Mouse (Mus musculus) gastrocnemius, adult 2 months (tissue): ENCODE data around the gene Gm21738. TPM values are rescaled to one million over a fixed set of nuclear protein-coding genes. Genes with fewer than 3 reads are reported as not detected.
"Not testable (repeated sequence)": the region's sequence is repeated elsewhere in the genome, so short reads cannot be mapped to it uniquely, and the experiment has no call there.

Source experiments
- DNase-seq: peaks from one replicate; pipeline ENCODE4 v3.0.0; 2022
- H3K27ac ChIP-seq: fragments of 200-600 bp; 2 replicates; pipeline ENCODE4 v1.8.1; 2022; ENCODE audit warnings: mild to moderate bottlenecking
- H3K4me3 ChIP-seq: fragments of 200-600 bp; 2 replicates; pipeline ENCODE4 v1.8.1; 2022; ENCODE audit warnings: mild to moderate bottlenecking, moderate library complexity
- intact Hi-C: fragments of 180-260 bp; cut with DNase I; formaldehyde crosslinking; loops from one replicate; pipeline ENCODE4 v1.15.1; 2025
- long read RNA-seq, 2 experiments: library from polyadenylated mRNA; stranded (forward); transcript quantifications; one replicate each; pipeline ENCODE4 v2.0.0; 2021
- total RNA-seq, 2 experiments: library from RNA; stranded (reverse); gene quantifications; 2 replicates each; pipeline ENCODE4 v1.2.3; 2021

Gm21738 gene
- not detected for total RNA-seq
- long read RNA-seq, experiment 1 = 0 reads
- long read RNA-seq, experiment 2 = 0 reads

DNA sequence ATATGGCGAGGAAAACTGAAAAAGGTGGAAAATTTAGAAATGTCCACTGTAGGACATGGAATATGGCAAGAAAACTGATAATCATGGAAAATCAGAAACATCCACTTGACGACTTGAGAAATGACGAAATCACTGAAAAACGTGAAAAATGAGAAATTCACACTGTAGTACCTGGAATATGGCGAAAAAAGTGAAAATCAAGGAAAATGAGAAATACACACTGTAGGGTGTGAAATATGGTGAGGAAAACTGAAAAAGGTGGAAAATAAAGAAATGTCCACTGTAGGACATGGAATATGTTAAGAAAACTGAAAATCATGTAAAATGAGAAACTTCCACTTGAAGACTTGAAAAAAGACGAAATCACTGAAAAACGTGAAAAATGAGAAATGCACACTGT, at the start of gene Gm21738:
Gm21738 (minus strand) TSS at position 101 of the 400 bp plus-strand sequence.
- intact Hi-C loops, DNase-seq, H3K4me3 ChIP-seq: not testable (repeated sequence)

DNA sequence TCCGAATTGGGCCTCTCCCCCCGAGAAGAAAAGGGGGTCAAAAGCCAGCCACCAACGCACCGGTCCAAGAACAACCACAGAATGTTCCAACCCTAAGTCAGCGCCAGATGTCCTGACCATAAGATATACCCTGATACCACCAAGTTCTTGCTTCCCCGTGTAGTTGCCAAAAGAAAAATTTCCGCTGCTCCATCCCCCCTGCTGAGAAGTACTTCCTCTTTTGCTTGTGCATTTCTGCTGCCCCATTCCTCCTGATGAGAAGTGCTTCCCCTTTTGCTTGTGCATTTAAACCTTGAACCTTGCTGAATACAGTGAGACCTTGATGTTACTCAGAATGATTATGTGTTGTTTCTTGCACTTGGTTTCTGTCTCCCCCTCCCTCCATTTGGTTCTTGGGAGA, 35.0 kb downstream of the Gm21738 start:
- H3K4me3 ChIP-seq, DNase-seq, intact Hi-C loops, H3K27ac ChIP-seq: not testable (repeated sequence)

More for the DNA sequence above, at the start of gene Gm21738:
- not testable (repeated sequence) for H3K27ac ChIP-seq

Other genes with a start within 250 kb of the Gm21738 start
- not detected for gene Gm2244, start 131.0 kb upstream of the Gm21738 start, total RNA-seq
- gene Gm2237, start 166.2 kb upstream of the Gm21738 start, total RNA-seq = under 1 TPM in 1 of 2 experiments, not detected in 1; 0.64 TPM
- gene Gm5458, start 183.7 kb upstream of the Gm21738 start, total RNA-seq = not detected